Mouse (Mus musculus) lung, adult 2 months (tissue): ENCODE measurements around the gene Ppil4.

Experiments
- CTCF ChIP-seq: fragments of 200-500 bp; IDR thresholded peaks from 2 replicates; pipeline ENCODE4 v1.5.1; 2011; ENCODE audit warnings: mild to moderate bottlenecking, low read length, control low read depth; ENCODE audit not compliant: insufficient read depth
- POLR2A ChIP-seq: fragments of 200-500 bp; IDR thresholded peaks from 2 replicates; pipeline ENCODE4 v1.6.1; 2011; ENCODE audit warnings: low read depth, mild to moderate bottlenecking, control low read depth, low read length, borderline replicate concordance; ENCODE audit errors: extremely low read depth

DNA sequence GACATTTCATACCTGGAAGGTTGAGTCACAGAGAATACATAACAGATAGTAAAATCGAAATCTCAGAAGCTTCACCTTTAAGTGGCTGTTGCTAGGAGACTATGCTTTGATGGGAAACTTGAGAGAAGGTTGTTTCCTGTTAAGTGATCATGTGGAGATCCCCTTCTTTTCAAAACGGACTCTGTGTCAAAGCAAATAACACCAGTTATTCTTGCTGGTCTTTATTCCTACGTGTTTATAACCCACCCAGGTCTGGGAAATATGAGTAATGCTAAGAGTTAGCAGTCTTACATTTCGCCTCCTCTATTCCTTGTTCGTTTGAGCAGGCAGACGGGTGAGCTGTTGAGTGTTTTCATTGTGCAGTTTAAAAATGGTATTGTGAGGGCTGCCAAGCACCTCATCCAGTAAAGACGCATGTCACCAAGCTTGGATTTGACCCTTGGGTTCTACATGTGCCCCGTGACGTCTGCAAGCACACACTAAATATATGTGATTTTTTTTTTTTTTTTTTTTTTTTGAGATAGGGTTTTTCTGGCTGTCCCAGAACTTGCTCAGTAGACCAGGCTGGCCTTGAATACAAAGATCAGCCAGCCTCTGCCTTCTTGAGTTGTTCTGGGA lies 32.1 kb downstream of the Ppil4 start:
- TF ChIP-seq CTCF (no peak), POLR2A (no peak)
